Mouse (Mus musculus) forebrain, embryonic 14.5 days (tissue): Measurements from ENCODE around the gene Adamtsl3. TPM values are rescaled to one million over a fixed set of nuclear protein-coding genes. Genes with fewer than 3 reads are reported as not detected.

Experiments
- ATAC-seq: fragments of 200-750 bp; cut with Nextera tagmentation; 2 replicates; pipeline ENCODE4 v1.8.0; 2017; ENCODE audit warnings: mild to moderate bottlenecking, moderate library complexity
- DNase-seq: peaks from one replicate; pipeline ENCODE4 v3.0.0-alpha.2; 2015; ENCODE audit warnings: low spot score
- H3K27ac ChIP-seq: fragments of 300-500 bp; sonication (generic); 2 replicates; pipeline ENCODE4 v1.5.1; 2014; ENCODE audit warnings: low read depth, mild to moderate bottlenecking, control low read depth, low read length, moderate library complexity
- H3K27me3 ChIP-seq: fragments of 300-500 bp; sonication (generic); replicated peaks from 2 replicates; pipeline ENCODE4 v1.6.1; 2014; ENCODE audit warnings: low read length, control low read depth, mixed read lengths; ENCODE audit not compliant: control insufficient read depth, insufficient read depth
- H3K36me3 ChIP-seq: fragments of 300-500 bp; sonication (generic); 2 replicates; pipeline ENCODE4 v1.6.1; 2014; ENCODE audit warnings: low read length, control low read depth; ENCODE audit not compliant: control insufficient read depth, insufficient read depth
- H3K4me1 ChIP-seq: fragments of 300-500 bp; sonication (generic); 2 replicates; pipeline ENCODE4 v1.6.1; 2014; ENCODE audit warnings: antibody characterized with exemption, low read length, control low read depth; ENCODE audit not compliant: control insufficient read depth, insufficient read depth
- H3K4me2 ChIP-seq: fragments of 300-500 bp; sonication (generic); 2 replicates; pipeline ENCODE4 v1.6.1; 2014; ENCODE audit warnings: mild to moderate bottlenecking, control low read depth, low read length
- H3K4me3 ChIP-seq: fragments of 300-500 bp; sonication (generic); 2 replicates; pipeline ENCODE4 v1.5.1; 2014; ENCODE audit warnings: low read depth, low read length, control low read depth
- H3K9ac ChIP-seq: fragments of 300-500 bp; sonication (generic); 2 replicates; pipeline ENCODE4 v1.6.1; 2014; ENCODE audit warnings: mild to moderate bottlenecking, low read length, control low read depth, moderate library complexity
- H3K9me3 ChIP-seq: fragments of 300-500 bp; sonication (generic); replicated peaks from 2 replicates; pipeline ENCODE4 v1.6.1; 2016; ENCODE audit warnings: low read length, control low read depth, mixed read lengths; ENCODE audit not compliant: control insufficient read depth
- WGBS: fragments of 180-500 bp; shearing (Covaris S2); extraction: QIAGEN DNeasy Blood & Tissue Kit; methylation state at CpG from one replicate; pipeline ENCODE4 v1.1.7; 2014; 5-methylcytosine and 5-hydroxymethylcytosine counted together
- polyA plus RNA-seq: library from polyadenylated mRNA; unstranded; fragments of >200 nt; fragmentation: Nextera tagmentation; extraction: Ambion mirVana; gene quantifications from 2 replicates; pipeline ENCODE4 v1.2.1, GENCODE M21; 2014

Adamtsl3 gene
- polyA plus RNA-seq, 1 experiment from 2014 or later, result 0.51 TPM

- Histone ChIP-seq H3K4me3 (no peak overlapping the region), H3K4me1 (no peaks in the 10 kb centered on the region), H3K9ac (no peak overlapping the region), H3K9me3 (no peaks in the 10 kb centered on the region), H3K27me3 (no peaks in the 10 kb centered on the region), H3K36me3 (no peaks in the 10 kb centered on the region), H3K27ac (no peak overlapping the region), H3K4me2 (no peak overlapping the region)
- DNase-seq (no peak), ATAC-seq (no peak)
- WGBS, result 89% methylated on average over 5 of the region's 5 CpGs
These were observed 195.1 kb downstream of the Adamtsl3 start for GRCm38 (mm10) chr7:82530583-82530982.

GRCm38 (mm10) chr7:82531376-82531775, 195.9 kb downstream of the Adamtsl3 start:
- H3K27me3 ChIP-seq, result no peaks in the 10 kb centered on the region
- ATAC-seq, result no peak
- H3K9ac ChIP-seq, result no peak overlapping the region
- H3K27ac ChIP-seq, result no peak overlapping the region
- H3K4me2 ChIP-seq, result no peak overlapping the region
- 84% methylated on average over 7 of the region's 7 CpGs for WGBS
- no peaks in the 10 kb centered on the region for H3K9me3 ChIP-seq
- DNase-seq, result no peak
- no peaks in the 10 kb centered on the region for H3K36me3 ChIP-seq
- H3K4me1 ChIP-seq, result no peaks in the 10 kb centered on the region
- no peak overlapping the region for H3K4me3 ChIP-seq

- Histone ChIP-seq H3K9ac (no peak overlapping the region), H3K27ac (no peak overlapping the region), H3K4me1 (no peaks in the 10 kb centered on the region), H3K36me3 (no peaks in the 10 kb centered on the region), H3K9me3 (no peaks in the 10 kb centered on the region), H3K4me2 (no peak overlapping the region), H3K4me3 (no peak overlapping the region), H3K27me3 (no peaks in the 10 kb centered on the region)
- DNase-seq (no peak), ATAC-seq (no peak)
- WGBS, result 70% methylated on average over 4 of the region's 4 CpGs
These were observed 197.7 kb downstream of the Adamtsl3 start for GRCm38 (mm10) chr7:82533188-82533587.

GRCm38 (mm10) chr7:82533747-82534504, 198.4 kb downstream of the Adamtsl3 start:
- Histone ChIP-seq H3K9me3 (no peaks in the 10 kb centered on the region), H3K4me1 (no peaks in the 10 kb centered on the region), H3K4me2 (no peak overlapping the region), H3K27ac (no peak overlapping the region), H3K4me3 (no peak overlapping the region), H3K9ac (no peak overlapping the region), H3K36me3 (no peaks in the 10 kb centered on the region), H3K27me3 (no peaks in the 10 kb centered on the region)
- no peak for ATAC-seq
- DNase-seq, result peak; percentile 25
- WGBS, result 85% methylated on average over 12 of the region's 12 CpGs

- Histone ChIP-seq H3K27me3 (no peaks in the 10 kb centered on the region), H3K4me2 (no peak overlapping the region), H3K4me1 (no peaks in the 10 kb centered on the region), H3K27ac (no peak overlapping the region), H3K9me3 (no peaks in the 10 kb centered on the region), H3K4me3 (no peak overlapping the region), H3K9ac (no peak overlapping the region), H3K36me3 (no peaks in the 10 kb centered on the region)
- no peak for DNase-seq
- 83% methylated on average over 6 of the region's 6 CpGs for WGBS
- ATAC-seq, result no peak
These were observed 209.0 kb downstream of the Adamtsl3 start for GRCm38 (mm10) chr7:82544390-82544919.

- DNase-seq (no peak), ATAC-seq (no peak)
- Histone ChIP-seq H3K4me2 (no peak overlapping the region), H3K27ac (no peak overlapping the region), H3K36me3 (no peaks in the 10 kb centered on the region), H3K4me1 (no peaks in the 10 kb centered on the region), H3K27me3 (no peaks in the 10 kb centered on the region), H3K4me3 (no peak overlapping the region), H3K9me3 (no peaks in the 10 kb centered on the region), H3K9ac (no peak overlapping the region)
- 79% methylated on average over 1 of the region's 1 CpGs for WGBS
These were observed 216.5 kb downstream of the Adamtsl3 start for GRCm38 (mm10) chr7:82552005-82552404.

GRCm38 (mm10) chr7:82555803-82556202, 220.3 kb downstream of the Adamtsl3 start:
- ATAC-seq (no peak), DNase-seq (no peak)
- WGBS, result 86% methylated on average over 5 of the region's 5 CpGs
- Histone ChIP-seq H3K4me1 (no peaks in the 10 kb centered on the region), H3K4me3 (no peak overlapping the region), H3K27me3 (no peaks in the 10 kb centered on the region), H3K36me3 (no peaks in the 10 kb centered on the region), H3K27ac (no peak overlapping the region), H3K9me3 (no peaks in the 10 kb centered on the region; the same call in 1 of the 2 replicates), H3K9ac (no peak overlapping the region), H3K4me2 (no peak overlapping the region)

GRCm38 (mm10) chr7:82556417-82556816, 220.9 kb downstream of the Adamtsl3 start:
- no peak overlapping the region for H3K4me3 ChIP-seq
- H3K27ac ChIP-seq, result no peak overlapping the region
- no peaks in the 10 kb centered on the region for H3K27me3 ChIP-seq
- H3K4me2 ChIP-seq, result no peak overlapping the region
- 93% methylated on average over 10 of the region's 10 CpGs for WGBS
- no peaks in the 10 kb centered on the region; the same call in 1 of the 2 replicates for H3K9me3 ChIP-seq
- ATAC-seq (no peak), DNase-seq (no peak)
- H3K4me1 ChIP-seq, result no peaks in the 10 kb centered on the region
- H3K9ac ChIP-seq, result no peak overlapping the region
- H3K36me3 ChIP-seq, result no peaks in the 10 kb centered on the region

GRCm38 (mm10) chr7:82557111-82557510, 221.6 kb downstream of the Adamtsl3 start:
- 69% methylated on average over 11 of the region's 11 CpGs for WGBS
- peak; percentile 17 for DNase-seq
- Histone ChIP-seq H3K4me3 (no peak overlapping the region), H3K27me3 (no peaks in the 10 kb centered on the region), H3K36me3 (no peaks in the 10 kb centered on the region), H3K9ac (no peak overlapping the region), H3K9me3 (no peaks in the 10 kb centered on the region; the same call in 1 of the 2 replicates), H3K4me1 (no peaks in the 10 kb centered on the region), H3K27ac (no peak overlapping the region), H3K4me2 (no peak overlapping the region)
- no peak for ATAC-seq
